Mouse (Mus musculus): Measurements from ENCODE around the gene Rhot1. TPM values are rescaled to one million over a fixed set of nuclear protein-coding genes. Genes with fewer than 3 reads are reported as not detected.

Gene Rhot1
- polyA plus RNA-seq, 1 experiment from 2014 or later, result 87.7 TPM

DNA sequence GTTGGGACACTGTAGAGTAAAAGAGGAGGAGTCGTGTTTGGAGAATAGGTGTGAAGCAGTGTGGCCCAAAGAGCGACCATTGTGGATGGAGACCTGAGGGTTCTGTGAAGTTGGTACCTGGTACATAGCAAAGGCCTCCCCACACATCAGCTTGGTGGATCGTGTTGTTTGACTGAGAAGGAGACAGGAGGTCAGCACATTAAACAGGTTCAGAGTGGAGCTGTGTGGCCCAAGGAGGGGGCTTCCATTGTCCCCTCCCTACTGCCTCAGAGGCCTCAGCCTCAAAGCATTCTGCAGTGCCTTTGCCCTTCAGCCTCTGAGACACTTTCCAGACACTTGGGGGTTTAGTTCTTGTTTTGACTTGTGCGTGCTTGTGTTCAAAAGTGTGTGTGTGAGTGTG is 105.1 kb downstream of the Rhot1 start:
- Histone ChIP-seq H3K4me3 (ENCODE audit: low read depth, low read length) (no peak overlapping the region), H3K4me2 (ENCODE audit: low read depth, low read length) (no peak overlapping the region), H3K9ac (replicated peaks; ENCODE audit: low read depth, low read length) (no peak overlapping the region), H3K4me1 (ENCODE audit: control insufficient read depth, insufficient read depth, low read length) (peaks cover 22% of the 10 kb centered on the region), H3K9me3 (ENCODE audit: control insufficient read depth, low read length) (no peaks in the 10 kb centered on the region), H3K27ac (ENCODE audit: low read depth, low read length) (no peak overlapping the region), H3K36me3 (ENCODE audit: control insufficient read depth, insufficient read depth, low read length) (no peaks in the 10 kb centered on the region), H3K27me3 (ENCODE audit: control insufficient read depth, insufficient read depth, low read length) (no peaks in the 10 kb centered on the region)
- ATAC-seq (ENCODE audit: low read depth), result no peak
- WGBS, result 62% methylated on average over 4 of the region's 4 CpGs

DNA sequence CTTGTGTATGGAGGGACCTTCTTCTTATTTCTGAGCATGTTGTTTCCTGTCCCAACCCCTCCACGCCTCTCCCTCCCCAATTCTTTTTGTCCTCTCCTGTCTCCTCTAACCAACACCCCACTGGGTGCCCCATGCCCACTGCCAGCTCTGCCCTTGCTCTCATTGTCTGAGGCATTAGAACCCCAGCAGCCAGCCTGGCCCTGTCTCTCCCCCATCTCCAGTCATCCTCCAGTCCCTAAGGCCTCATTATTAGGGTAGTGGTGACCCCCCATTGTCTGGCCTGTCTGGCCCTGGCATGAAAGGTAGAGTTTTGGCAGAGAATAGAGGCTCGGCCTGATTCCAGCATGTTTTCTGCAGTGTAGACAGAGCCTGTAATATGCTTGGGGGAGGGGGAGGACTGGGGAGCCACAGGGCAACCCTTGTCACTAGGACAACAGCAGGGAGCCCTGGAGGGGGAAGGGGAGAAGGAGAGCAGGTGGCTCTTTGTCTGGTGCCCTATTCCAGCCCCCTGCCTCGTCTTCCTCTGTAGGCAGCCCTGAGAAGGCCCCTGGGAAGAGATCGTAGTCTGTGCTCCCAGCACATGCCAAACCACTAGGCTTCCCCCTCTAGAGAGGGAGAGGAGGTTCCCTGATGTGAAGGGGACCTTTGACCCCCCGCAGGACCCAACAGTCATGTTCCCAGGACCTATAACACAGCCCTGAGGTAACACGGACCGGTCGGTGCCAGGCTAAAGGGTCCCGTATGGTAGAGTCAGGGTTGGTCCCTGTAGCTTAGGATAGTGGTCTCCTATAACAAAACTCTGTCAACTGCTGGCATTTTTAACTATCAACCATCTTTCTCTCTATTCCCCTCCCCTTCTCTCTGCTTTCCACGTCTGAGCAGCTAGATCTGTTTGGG is 107.2 kb downstream of the Rhot1 start:
- ATAC-seq (ENCODE audit: low read depth), result peak; percentile 81
- H3K4me3 ChIP-seq (ENCODE audit: low read depth, low read length), result no peak overlapping the region
- no peaks in the 10 kb centered on the region for H3K36me3 ChIP-seq (ENCODE audit: control insufficient read depth, insufficient read depth, low read length)
- no peaks in the 10 kb centered on the region for H3K27me3 ChIP-seq (ENCODE audit: control insufficient read depth, insufficient read depth, low read length)
- peaks cover 18% of the 10 kb centered on the region for H3K4me1 ChIP-seq (ENCODE audit: control insufficient read depth, insufficient read depth, low read length)
- no peaks in the 10 kb centered on the region for H3K9me3 ChIP-seq (ENCODE audit: control insufficient read depth, low read length)
- WGBS, result 25% methylated on average over 10 of the region's 10 CpGs
- peak overlapping the region; percentile 55; the same call in 1 of the 2 replicates for H3K27ac ChIP-seq (ENCODE audit: low read depth, low read length)
- H3K4me2 ChIP-seq (ENCODE audit: low read depth, low read length), result no peak overlapping the region
- H3K9ac ChIP-seq (replicated peaks; ENCODE audit: low read depth, low read length), result no peak overlapping the region

Other genes with a start within 250 kb of the Rhot1 start
- gene Utp6, start 246.6 kb upstream of the Rhot1 start, polyA plus RNA-seq (2014; fragmentation: Nextera tagmentation; extraction: Ambion mirVana), result 42.8 and 55.6 TPM in 2 replicates
- 18.9 and 19.0 TPM in 2 replicates for gene Suz12, start 215.9 kb upstream of the Rhot1 start, polyA plus RNA-seq (2014; fragmentation: Nextera tagmentation; extraction: Ambion mirVana)
- 8.0 and 14.5 TPM in 2 replicates for gene Crlf3, start 128.0 kb upstream of the Rhot1 start, polyA plus RNA-seq (2014; fragmentation: Nextera tagmentation; extraction: Ambion mirVana)
- 4.9 and 5.7 TPM in 2 replicates for gene Atad5, start 119.6 kb upstream of the Rhot1 start, polyA plus RNA-seq (2014; fragmentation: Nextera tagmentation; extraction: Ambion mirVana)
- 22.3 and 22.9 TPM in 2 replicates for gene Tefm, start 66.8 kb upstream of the Rhot1 start, polyA plus RNA-seq (2014; fragmentation: Nextera tagmentation; extraction: Ambion mirVana)
- gene Adap2, start 54.9 kb upstream of the Rhot1 start, polyA plus RNA-seq (2014; fragmentation: Nextera tagmentation; extraction: Ambion mirVana), result 2.5 and 3.3 TPM in 2 replicates
- gene Rnf135, start 25.2 kb upstream of the Rhot1 start, polyA plus RNA-seq (2014; fragmentation: Nextera tagmentation; extraction: Ambion mirVana), result 2.0 and 3.2 TPM in 2 replicates
- 3.8 and 6.5 TPM in 2 replicates for gene Rhbdl3, start 91.9 kb downstream of the Rhot1 start, polyA plus RNA-seq (2014; fragmentation: Nextera tagmentation; extraction: Ambion mirVana)
- gene 5730455P16Rik, start 169.0 kb downstream of the Rhot1 start, polyA plus RNA-seq (2014; fragmentation: Nextera tagmentation; extraction: Ambion mirVana), result 37.2 and 46.4 TPM in 2 replicates
- 211 and 212 TPM in 2 replicates for gene Zfp207, start 174.3 kb downstream of the Rhot1 start, polyA plus RNA-seq (2014; fragmentation: Nextera tagmentation; extraction: Ambion mirVana)
- 255 and 303 TPM in 2 replicates for gene Psmd11, start 219.6 kb downstream of the Rhot1 start, polyA plus RNA-seq (2014; fragmentation: Nextera tagmentation; extraction: Ambion mirVana)